Mouse (Mus musculus) hindbrain, embryonic 11.5 days (tissue): Measurements from ENCODE around the gene Pros1. TPM values are rescaled to one million over a fixed set of nuclear protein-coding genes. Genes with fewer than 3 reads are reported as not detected.
A peak's percentile ranks its signal among the peaks of the same experiment; 100 is the strongest.

ENCODE experiments used
- ATAC-seq: fragments of 200-750 bp; cut with Nextera tagmentation; 2 replicates; pipeline ENCODE4 v1.8.0; 2017; ENCODE audit warnings: mild to moderate bottlenecking, moderate TSS enrichment, moderate library complexity; ENCODE audit not compliant: low FRiP score
- DNase-seq: peaks from one replicate; pipeline ENCODE4 v3.0.0-alpha.2; 2015; ENCODE audit warnings: low spot score
- H3K27ac ChIP-seq: fragments of 300-500 bp; sonication (generic); 2 replicates; pipeline ENCODE4 v1.5.1; 2014; ENCODE audit warnings: mild to moderate bottlenecking, low read depth, low read length
- H3K27me3 ChIP-seq: fragments of 300-500 bp; sonication (generic); 2 replicates; pipeline ENCODE4 v1.6.1; 2014; ENCODE audit warnings: mild to moderate bottlenecking, low read length, moderate library complexity, mixed read lengths; ENCODE audit not compliant: control insufficient read depth, insufficient read depth
- H3K36me3 ChIP-seq: fragments of 300-500 bp; sonication (generic); 2 replicates; pipeline ENCODE4 v1.6.1; 2014; ENCODE audit warnings: mild to moderate bottlenecking, low read length, moderate library complexity, mixed read lengths; ENCODE audit not compliant: control insufficient read depth, insufficient read depth
- H3K4me1 ChIP-seq: fragments of 300-500 bp; sonication (generic); replicated peaks from 2 replicates; pipeline ENCODE4 v1.6.1; 2014; ENCODE audit warnings: low read length, mixed read lengths; ENCODE audit not compliant: control insufficient read depth, insufficient read depth
- H3K4me2 ChIP-seq: fragments of 300-500 bp; sonication (generic); replicated peaks from 2 replicates; pipeline ENCODE4 v1.6.1; 2014; ENCODE audit warnings: mild to moderate bottlenecking, low read depth, low read length
- H3K4me3 ChIP-seq: fragments of 300-500 bp; sonication (generic); 2 replicates; pipeline ENCODE4 v1.5.1; 2014; ENCODE audit warnings: low read depth, low read length
- H3K9ac ChIP-seq: fragments of 300-500 bp; sonication (generic); 2 replicates; pipeline ENCODE4 v1.6.1; 2014; ENCODE audit warnings: low read depth, low read length
- H3K9me3 ChIP-seq: fragments of 300-500 bp; sonication (generic); 2 replicates; pipeline ENCODE4 v1.6.1; 2016; ENCODE audit warnings: low read length; ENCODE audit not compliant: control insufficient read depth
- WGBS: fragments of 180-500 bp; shearing (Covaris S2); extraction: QIAGEN DNeasy Blood & Tissue Kit; methylation state at CpG from one replicate; pipeline ENCODE4 v1.1.7; 2014; 5-methylcytosine and 5-hydroxymethylcytosine counted together
- polyA plus RNA-seq: library from polyadenylated mRNA; unstranded; fragments of >200 nt; fragmentation: Nextera tagmentation; extraction: Ambion mirVana; gene quantifications from 2 replicates; pipeline ENCODE4 v1.2.1, GENCODE M21; 2014

The Pros1 gene
- polyA plus RNA-seq, 1 experiment from 2014 or later: 21.8 TPM

- no peaks in the 10 kb centered on the region for H3K36me3 ChIP-seq
- no peak overlapping the region for H3K27ac ChIP-seq
- H3K27me3 ChIP-seq: no peaks in the 10 kb centered on the region
- 82% methylated on average over 2 of the region's 2 CpGs for WGBS
- no peak overlapping the region for H3K9ac ChIP-seq
- ATAC-seq (no peak), DNase-seq (no peak)
- no peaks in the 10 kb centered on the region for H3K4me1 ChIP-seq
- H3K9me3 ChIP-seq: no peaks in the 10 kb centered on the region
- H3K4me3 ChIP-seq: no peak overlapping the region
- H3K4me2 ChIP-seq: no peak overlapping the region
Measured at GRCm38 (mm10) chr16:62832027-62832426, 22.1 kb upstream of the Pros1 start.

- no peak overlapping the region for H3K27ac ChIP-seq
- H3K9me3 ChIP-seq: no peaks in the 10 kb centered on the region
- DNase-seq: peak; percentile 66
- WGBS: 24% methylated on average over 4 of the region's 4 CpGs
- H3K9ac ChIP-seq: no peak overlapping the region
- no peak overlapping the region for H3K4me3 ChIP-seq
- no peaks in the 10 kb centered on the region for H3K36me3 ChIP-seq
- H3K27me3 ChIP-seq: no peaks in the 10 kb centered on the region
- no peaks in the 10 kb centered on the region for H3K4me1 ChIP-seq
- ATAC-seq: peak; percentile 56; the same call in 1 of the 2 replicates
- H3K4me2 ChIP-seq: no peak overlapping the region
Measured at GRCm38 (mm10) chr16:62832481-62832880, 21.6 kb upstream of the Pros1 start.

GRCm38 (mm10) chr16:62834016-62834735 is 19.9 kb upstream of the Pros1 start:
- Histone ChIP-seq H3K4me3 (no peak overlapping the region), H3K9me3 (no peaks in the 10 kb centered on the region), H3K36me3 (no peaks in the 10 kb centered on the region), H3K9ac (no peak overlapping the region), H3K27me3 (no peaks in the 10 kb centered on the region), H3K27ac (no peak overlapping the region), H3K4me2 (no peak overlapping the region), H3K4me1 (no peaks in the 10 kb centered on the region)
- DNase-seq (no peak), ATAC-seq (no peak)
- WGBS: 71% methylated on average over 3 of the region's 3 CpGs

- no peak for ATAC-seq
- no peaks in the 10 kb centered on the region for H3K27me3 ChIP-seq
- H3K4me3 ChIP-seq: no peak overlapping the region
- no peak overlapping the region for H3K9ac ChIP-seq
- DNase-seq: no peak
- no peaks in the 10 kb centered on the region for H3K9me3 ChIP-seq
- H3K4me1 ChIP-seq: no peaks in the 10 kb centered on the region
- no peak overlapping the region for H3K27ac ChIP-seq
- no peaks in the 10 kb centered on the region for H3K36me3 ChIP-seq
- 91% methylated on average over 6 of the region's 6 CpGs for WGBS
- H3K4me2 ChIP-seq: no peak overlapping the region
Measured at GRCm38 (mm10) chr16:62845341-62845740, 8.8 kb upstream of the Pros1 start.

- WGBS: under 1% methylated on average over 52 of the region's 52 CpGs
- Histone ChIP-seq H3K4me2 (peak within 1 kb of the TSS; percentile 52), H3K27ac (peak within 1 kb of the TSS; percentile 54), H3K9ac (peak within 1 kb of the TSS; percentile 80), H3K36me3 (no peaks in the 10 kb centered on the region), H3K4me1 (no peaks in the 10 kb centered on the region), H3K9me3 (no peaks in the 10 kb centered on the region), H3K27me3 (no peaks in the 10 kb centered on the region), H3K4me3 (peak within 1 kb of the TSS; percentile 82)
- peak; percentile 97 for DNase-seq
- peak; percentile 100 for ATAC-seq
Measured at GRCm38 (mm10) chr16:62846498-62847312, 7.4 kb upstream of the Pros1 start, which contains the start of gene Arl13b. TSS of gene Arl13b (minus strand) at chr16:62847040.

- Histone ChIP-seq H3K4me1 (no peaks in the 10 kb centered on the region), H3K27ac (no peak overlapping the region), H3K9me3 (no peaks in the 10 kb centered on the region), H3K27me3 (no peaks in the 10 kb centered on the region), H3K4me3 (no peak overlapping the region), H3K36me3 (no peaks in the 10 kb centered on the region), H3K9ac (no peak overlapping the region), H3K4me2 (no peak overlapping the region)
- ATAC-seq (no peak), DNase-seq (no peak)
- WGBS: 78% methylated on average over 3 of the region's 3 CpGs
Measured at GRCm38 (mm10) chr16:62852464-62853252, 1.4 kb upstream of the Pros1 start.

- Histone ChIP-seq H3K27me3 (no peaks in the 10 kb centered on the region), H3K4me2 (peak overlapping the region; percentile 83), H3K27ac (peak overlapping the region; percentile 27; the same call in 1 of the 2 replicates), H3K4me1 (no peaks in the 10 kb centered on the region), H3K36me3 (no peaks in the 10 kb centered on the region), H3K4me3 (peak overlapping the region; percentile 56), H3K9ac (peak overlapping the region; percentile 82), H3K9me3 (no peaks in the 10 kb centered on the region)
- 18% methylated on average over 3 of the region's 3 CpGs for WGBS
- DNase-seq: peak; percentile 31
- ATAC-seq: peak; percentile 55
Measured at GRCm38 (mm10) chr16:62853611-62854126, 438 bp upstream of the Pros1 start.

- ATAC-seq (no peak), DNase-seq (no peak)
- WGBS: 83% methylated on average over 6 of the region's 6 CpGs
- Histone ChIP-seq H3K36me3 (no peaks in the 10 kb centered on the region), H3K4me3 (no peak overlapping the region), H3K27ac (no peak overlapping the region), H3K9me3 (no peaks in the 10 kb centered on the region), H3K27me3 (no peaks in the 10 kb centered on the region), H3K4me2 (no peak overlapping the region), H3K4me1 (no peaks in the 10 kb centered on the region), H3K9ac (no peak overlapping the region)
Measured at GRCm38 (mm10) chr16:62855385-62855784, 1.3 kb downstream of the Pros1 start.
